Mouse (Mus musculus): Measurements from ENCODE around the gene Adora1.

Gene Adora1

GRCm38 (mm10) chr1:134226739-134227138 is 8.5 kb downstream of the Adora1 start:
- TF ChIP-seq CTCF (conservative IDR thresholded peaks at IDR 0.05; ENCODE audit: low read length), result no peak
- no peak for TF ChIP-seq POU5F1 (IDR thresholded peaks at IDR 0.05; ENCODE audit: borderline replicate concordance, low read length)
- TF ChIP-seq NANOG (IDR thresholded peaks at IDR 0.05; ENCODE audit: borderline replicate concordance, low read length), result no peak
- H3K36me3 ChIP-seq (ENCODE audit: insufficient read depth, low read length), result no peaks in the 10 kb centered on the region
- H3K4me3 ChIP-seq (replicated peaks; ENCODE audit: low read length), result no peak overlapping the region
- H3K27me3 ChIP-seq (ENCODE audit: insufficient read depth, low read length), result peaks cover 61% of the 10 kb centered on the region
- peaks cover 8% of the 10 kb centered on the region for H3K4me1 ChIP-seq (replicated peaks; ENCODE audit: low read depth, low read length)
- H3K9me3 ChIP-seq (ENCODE audit: low read length), result no peaks in the 10 kb centered on the region

GRCm38 (mm10) chr1:134225375-134225774 is 9.9 kb downstream of the Adora1 start:
- Histone ChIP-seq H3K27me3 (ENCODE audit: insufficient read depth, low read length) (peaks cover 52% of the 10 kb centered on the region), H3K4me1 (replicated peaks; ENCODE audit: low read depth, low read length) (peaks cover 8% of the 10 kb centered on the region), H3K4me3 (replicated peaks; ENCODE audit: low read length) (no peak overlapping the region), H3K9me3 (ENCODE audit: low read length) (no peaks in the 10 kb centered on the region), H3K36me3 (ENCODE audit: insufficient read depth, low read length) (no peaks in the 10 kb centered on the region)
- TF ChIP-seq NANOG (IDR thresholded peaks at IDR 0.05; ENCODE audit: borderline replicate concordance, low read length) (no peak), POU5F1 (IDR thresholded peaks at IDR 0.05; ENCODE audit: borderline replicate concordance, low read length) (no peak), CTCF (conservative IDR thresholded peaks at IDR 0.05; ENCODE audit: low read length) (no peak)

DNA sequence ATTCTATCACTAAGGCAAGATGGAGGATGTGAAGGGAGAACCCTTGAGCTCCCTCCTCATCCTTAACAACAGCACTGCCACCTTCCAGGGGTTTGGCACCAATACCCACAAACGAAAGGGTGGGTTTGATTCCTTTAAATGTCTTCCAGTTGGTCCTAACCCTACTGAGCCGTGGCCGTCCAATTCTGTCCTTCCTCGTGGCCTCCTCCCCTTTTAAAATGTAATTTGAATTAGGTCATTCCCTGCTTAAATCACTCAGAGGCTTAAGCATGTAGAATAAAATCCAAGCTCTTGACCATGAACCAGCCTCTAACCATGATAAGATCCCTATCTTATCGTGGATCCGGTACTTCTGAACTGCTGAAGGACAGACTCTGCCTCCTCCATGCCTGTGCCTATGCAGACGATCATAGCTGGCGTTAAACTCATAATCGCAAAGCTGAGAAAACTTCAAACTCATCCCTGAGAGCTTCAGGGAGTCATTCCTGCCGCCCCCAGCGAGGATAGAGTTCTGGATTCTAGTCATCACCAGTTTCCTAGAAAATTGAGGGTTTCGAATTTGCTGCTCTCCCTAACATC is 10.5 kb downstream of the Adora1 start:
- Histone ChIP-seq H3K9me3 (ENCODE audit: low read length) (no peaks in the 10 kb centered on the region), H3K27me3 (ENCODE audit: insufficient read depth, low read length) (peaks cover 47% of the 10 kb centered on the region), H3K36me3 (ENCODE audit: insufficient read depth, low read length) (no peaks in the 10 kb centered on the region), H3K4me1 (replicated peaks; ENCODE audit: low read depth, low read length) (peaks cover 8% of the 10 kb centered on the region), H3K4me3 (replicated peaks; ENCODE audit: low read length) (no peak overlapping the region)
- no peak for TF ChIP-seq POU5F1 (IDR thresholded peaks at IDR 0.05; ENCODE audit: borderline replicate concordance, low read length)
- no peak for TF ChIP-seq CTCF (conservative IDR thresholded peaks at IDR 0.05; ENCODE audit: low read length)
- TF ChIP-seq NANOG (IDR thresholded peaks at IDR 0.05; ENCODE audit: borderline replicate concordance, low read length), result no peak

GRCm38 (mm10) chr1:134222122-134223055 is 12.8 kb downstream of the Adora1 start:
- Histone ChIP-seq H3K4me3 (replicated peaks; ENCODE audit: low read length) (no peak overlapping the region), H3K27me3 (ENCODE audit: insufficient read depth, low read length) (peaks cover 60% of the 10 kb centered on the region), H3K9me3 (ENCODE audit: low read length) (no peaks in the 10 kb centered on the region), H3K36me3 (ENCODE audit: insufficient read depth, low read length) (no peaks in the 10 kb centered on the region), H3K4me1 (replicated peaks; ENCODE audit: low read depth, low read length) (peaks cover 20% of the 10 kb centered on the region)
- no peak for TF ChIP-seq POU5F1 (IDR thresholded peaks at IDR 0.05; ENCODE audit: borderline replicate concordance, low read length)
- no peak for TF ChIP-seq NANOG (IDR thresholded peaks at IDR 0.05; ENCODE audit: borderline replicate concordance, low read length)
- no peak for TF ChIP-seq CTCF (conservative IDR thresholded peaks at IDR 0.05; ENCODE audit: low read length)

DNA sequence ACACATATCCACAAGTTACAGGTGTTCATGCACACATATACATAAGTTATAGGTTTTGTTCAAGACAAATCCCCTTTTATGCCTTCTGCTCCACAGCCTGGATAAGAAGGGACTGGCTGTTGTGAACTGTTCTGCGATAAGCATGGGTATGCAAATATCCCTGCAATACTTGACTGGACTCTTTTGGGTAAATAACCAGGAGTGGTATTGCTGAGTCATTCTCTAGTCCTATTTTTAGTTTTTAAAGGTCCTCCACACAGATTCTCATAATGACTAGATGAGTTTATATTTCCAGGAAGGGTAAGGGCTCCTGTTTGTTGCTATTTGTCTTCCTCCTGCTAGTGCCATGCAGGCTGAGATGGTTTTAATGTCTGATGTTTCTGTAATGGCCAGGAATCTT is 14.1 kb downstream of the Adora1 start:
- no peaks in the 10 kb centered on the region for H3K36me3 ChIP-seq (ENCODE audit: insufficient read depth, low read length)
- no peak overlapping the region for H3K4me3 ChIP-seq (replicated peaks; ENCODE audit: low read length)
- H3K4me1 ChIP-seq (replicated peaks; ENCODE audit: low read depth, low read length), result peaks cover 31% of the 10 kb centered on the region
- H3K9me3 ChIP-seq (ENCODE audit: low read length), result no peaks in the 10 kb centered on the region
- no peak for TF ChIP-seq POU5F1 (IDR thresholded peaks at IDR 0.05; ENCODE audit: borderline replicate concordance, low read length)
- TF ChIP-seq NANOG (IDR thresholded peaks at IDR 0.05; ENCODE audit: borderline replicate concordance, low read length), result no peak
- TF ChIP-seq CTCF (conservative IDR thresholded peaks at IDR 0.05; ENCODE audit: low read length), result no peak
- H3K27me3 ChIP-seq (ENCODE audit: insufficient read depth, low read length), result peaks cover 50% of the 10 kb centered on the region

DNA sequence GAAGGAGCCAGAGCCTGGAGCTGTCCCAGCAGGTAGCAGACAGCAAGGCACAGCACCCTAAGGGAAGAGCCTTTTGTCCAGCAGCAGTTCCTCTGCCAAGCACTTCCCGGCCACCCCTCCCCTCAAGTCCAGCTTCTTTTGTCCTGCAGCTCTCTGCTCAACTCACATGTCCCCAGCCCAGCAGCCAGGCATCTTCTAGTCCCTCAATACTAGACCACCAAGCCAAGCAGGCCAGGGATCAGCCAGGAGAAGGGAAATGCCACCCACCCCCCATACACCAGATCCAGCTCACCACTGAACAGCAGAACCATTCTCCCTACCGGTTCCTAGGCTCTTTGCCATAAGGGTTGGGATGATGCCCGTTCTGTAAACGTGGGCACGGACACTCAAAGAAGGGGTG is 15.6 kb downstream of the Adora1 start:
- Histone ChIP-seq H3K27me3 (ENCODE audit: insufficient read depth, low read length) (peaks cover 43% of the 10 kb centered on the region), H3K4me1 (replicated peaks; ENCODE audit: low read depth, low read length) (peaks cover 44% of the 10 kb centered on the region), H3K36me3 (ENCODE audit: insufficient read depth, low read length) (no peaks in the 10 kb centered on the region), H3K4me3 (replicated peaks; ENCODE audit: low read length) (no peak overlapping the region), H3K9me3 (ENCODE audit: low read length) (no peaks in the 10 kb centered on the region)
- TF ChIP-seq POU5F1 (IDR thresholded peaks at IDR 0.05; ENCODE audit: borderline replicate concordance, low read length), result no peak
- TF ChIP-seq NANOG (IDR thresholded peaks at IDR 0.05; ENCODE audit: borderline replicate concordance, low read length), result no peak
- no peak for TF ChIP-seq CTCF (conservative IDR thresholded peaks at IDR 0.05; ENCODE audit: low read length)

DNA sequence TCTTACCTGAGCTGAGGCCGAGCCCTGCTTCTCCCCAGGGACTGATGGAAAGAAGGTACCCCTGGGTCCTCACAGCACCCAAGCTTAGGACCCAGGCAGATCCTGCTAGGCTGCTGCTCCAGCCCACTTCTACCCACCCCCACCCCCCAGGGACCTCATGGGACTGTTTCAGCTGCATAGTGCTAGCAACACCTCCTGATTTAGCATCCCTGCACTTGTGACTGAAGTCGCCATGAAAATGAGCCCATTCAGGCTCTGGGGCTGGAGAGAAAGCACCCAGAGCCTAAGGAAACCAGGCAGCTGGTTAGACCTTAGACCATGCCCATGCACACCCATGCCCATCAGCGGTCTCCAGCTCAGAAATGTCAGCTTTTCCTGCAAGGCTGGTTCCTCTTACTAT is 17.3 kb downstream of the Adora1 start:
- Histone ChIP-seq H3K4me3 (replicated peaks; ENCODE audit: low read length) (no peak overlapping the region), H3K27me3 (ENCODE audit: insufficient read depth, low read length) (peaks cover 42% of the 10 kb centered on the region), H3K36me3 (ENCODE audit: insufficient read depth, low read length) (no peaks in the 10 kb centered on the region), H3K9me3 (ENCODE audit: low read length) (no peaks in the 10 kb centered on the region), H3K4me1 (replicated peaks; ENCODE audit: low read depth, low read length) (peaks cover 46% of the 10 kb centered on the region)
- TF ChIP-seq NANOG (IDR thresholded peaks at IDR 0.05; ENCODE audit: borderline replicate concordance, low read length) (no peak), CTCF (conservative IDR thresholded peaks at IDR 0.05; ENCODE audit: low read length) (no peak), POU5F1 (IDR thresholded peaks at IDR 0.05; ENCODE audit: borderline replicate concordance, low read length) (no peak)

DNA sequence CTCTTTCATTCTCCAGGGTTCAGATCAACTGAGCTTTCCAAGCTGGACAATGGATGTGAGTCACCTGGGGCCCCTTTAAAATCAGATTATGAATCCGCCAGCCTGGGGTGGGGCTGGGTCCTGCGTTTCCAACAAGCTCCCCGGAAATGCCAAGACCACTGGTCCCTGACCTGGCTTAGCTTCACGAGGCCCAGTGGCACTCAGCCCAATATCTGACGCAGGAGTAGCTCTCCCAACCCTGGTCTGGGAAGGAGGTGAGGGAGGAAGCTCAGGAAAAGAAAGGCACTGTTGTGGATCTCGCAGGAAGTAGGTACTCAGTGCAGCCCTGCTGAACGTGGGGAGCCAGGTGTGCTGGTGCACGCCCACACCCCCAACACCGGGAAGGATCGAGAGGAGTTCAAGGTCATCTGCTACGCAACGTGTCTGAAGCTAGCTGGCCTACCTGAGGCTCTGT is 18.2 kb downstream of the Adora1 start:
- TF ChIP-seq NANOG (IDR thresholded peaks at IDR 0.05; ENCODE audit: borderline replicate concordance, low read length), result no peak
- TF ChIP-seq CTCF (conservative IDR thresholded peaks at IDR 0.05; ENCODE audit: low read length), result no peak
- TF ChIP-seq POU5F1 (IDR thresholded peaks at IDR 0.05; ENCODE audit: borderline replicate concordance, low read length), result no peak
- no peaks in the 10 kb centered on the region for H3K9me3 ChIP-seq (ENCODE audit: low read length)

More for the DNA sequence above, 18.2 kb downstream of the Adora1 start:
- Histone ChIP-seq H3K27me3 (ENCODE audit: insufficient read depth, low read length) (peaks cover 45% of the 10 kb centered on the region), H3K4me3 (replicated peaks; ENCODE audit: low read length) (peak overlapping the region; percentile 26; the same call in 1 of the 2 replicates), H3K36me3 (ENCODE audit: insufficient read depth, low read length) (no peaks in the 10 kb centered on the region), H3K4me1 (replicated peaks; ENCODE audit: low read depth, low read length) (peaks cover 46% of the 10 kb centered on the region)

Data from E14TG2a.4 (cell line).